Mouse (Mus musculus) gastrocnemius, postnatal 25 days (tissue): ENCODE results near the gene Trpv2. TPM values are rescaled to one million over a fixed set of nuclear protein-coding genes. Genes with fewer than 3 reads are reported as not detected.

Source experiments
- DNase-seq: peaks from one replicate; pipeline ENCODE4 v3.0.0; 2022
- total RNA-seq, 2 experiments: library from RNA; stranded (reverse); gene quantifications; 1 replicate in 1 of 2; 2 replicates in 1 of 2; pipeline ENCODE4 v1.2.3; 2021

Gene Trpv2
- total RNA-seq, 2 experiments from 2014 or later = 0.97 to 1.5 TPM

GRCm38 (mm10) chr11:62603312-62604056 is 29.2 kb downstream of the Trpv2 start:
- no peak for DNase-seq

- no peak for DNase-seq
These were observed 29.9 kb downstream of the Trpv2 start for GRCm38 (mm10) chr11:62604123-62604706.

GRCm38 (mm10) chr11:62604886-62605618 is 30.8 kb downstream of the Trpv2 start:
- DNase-seq = no peak

- DNase-seq = no peak
These were observed 31.5 kb downstream of the Trpv2 start for GRCm38 (mm10) chr11:62605619-62606298.

GRCm38 (mm10) chr11:62606299-62607169 is 32.2 kb downstream of the Trpv2 start:
- no peak for DNase-seq

GRCm38 (mm10) chr11:62607170-62607951 is 33.1 kb downstream of the Trpv2 start:
- DNase-seq = no peak

GRCm38 (mm10) chr11:62607952-62608201 is 33.6 kb downstream of the Trpv2 start:
- DNase-seq = no peak

GRCm38 (mm10) chr11:62608826-62609675 is 34.8 kb downstream of the Trpv2 start:
- DNase-seq = no peak

- no peak for DNase-seq
These were observed 36.0 kb downstream of the Trpv2 start for GRCm38 (mm10) chr11:62610304-62610703.

- no peak for DNase-seq
These were observed 38.3 kb downstream of the Trpv2 start for GRCm38 (mm10) chr11:62612604-62613003.

- peak; percentile 82 for DNase-seq
These were observed 39.5 kb downstream of the Trpv2 start for GRCm38 (mm10) chr11:62613657-62614365.

GRCm38 (mm10) chr11:62614876-62615410 is 40.7 kb downstream of the Trpv2 start:
- DNase-seq = no peak

- no peak for DNase-seq
These were observed 41.2 kb downstream of the Trpv2 start for GRCm38 (mm10) chr11:62615456-62615855.

- no peak for DNase-seq
These were observed 46.8 kb downstream of the Trpv2 start for GRCm38 (mm10) chr11:62621079-62621478.

- no peak for DNase-seq
These were observed 47.4 kb downstream of the Trpv2 start for GRCm38 (mm10) chr11:62621586-62622283.

GRCm38 (mm10) chr11:62622850-62623249 is 48.6 kb downstream of the Trpv2 start:
- no peak for DNase-seq

- no peak for DNase-seq
These were observed 50.3 kb downstream of the Trpv2 start for GRCm38 (mm10) chr11:62624341-62625291.
